Mouse (Mus musculus) spleen, adult 12 weeks (tissue): Measurements from ENCODE around the gene Ppm1m.
"Not testable (repeated sequence)": the region's sequence is repeated elsewhere in the genome, so short reads cannot be mapped to it uniquely, and the experiment has no call there.

Experiments used
- DNase-seq: peaks from one replicate; pipeline ENCODE4 v3.0.0; 2022; ENCODE audit warnings: low spot score

Ppm1m gene

DNA sequence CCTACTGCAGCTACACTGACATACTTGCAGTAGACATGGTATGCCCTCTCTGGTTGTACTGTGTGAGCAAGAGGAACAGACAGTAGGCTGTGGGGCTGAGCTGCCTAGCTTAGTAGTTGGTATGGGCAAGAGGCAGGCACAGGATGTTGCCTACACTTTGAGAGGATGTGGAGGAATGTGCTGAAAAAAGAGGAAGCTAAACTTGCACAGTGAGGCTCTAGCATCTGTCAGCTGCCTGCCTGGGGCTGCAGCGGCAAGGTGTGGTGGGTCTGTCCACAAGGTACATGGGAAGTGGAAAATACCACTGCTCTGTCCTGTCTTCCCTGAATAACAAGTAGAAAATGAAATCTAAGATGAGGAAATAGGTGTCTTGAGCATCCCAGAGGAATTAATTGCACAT, 6.5 kb downstream of the Ppm1m start:
- DNase-seq: no peak

DNA sequence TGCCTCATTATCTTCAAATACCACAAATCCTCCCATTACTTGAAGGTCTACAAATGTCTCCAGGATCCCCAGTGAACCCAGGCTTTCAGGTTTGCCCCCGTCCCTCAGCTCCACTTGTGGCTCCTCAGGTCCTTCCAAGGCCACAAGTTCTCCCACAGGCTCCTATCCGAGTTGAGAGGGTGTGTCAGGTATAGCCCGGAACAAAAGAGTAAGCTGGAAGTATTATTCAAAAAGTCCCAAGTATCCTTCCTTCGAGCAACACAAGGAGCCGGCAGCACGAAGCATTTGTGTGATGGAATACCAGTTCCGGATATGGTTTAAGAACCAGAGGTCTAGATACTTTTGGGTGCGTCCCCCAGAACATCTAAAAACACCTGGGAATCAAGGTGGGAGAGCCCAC, 7.5 kb downstream of the Ppm1m start:
- no peak for DNase-seq

DNA sequence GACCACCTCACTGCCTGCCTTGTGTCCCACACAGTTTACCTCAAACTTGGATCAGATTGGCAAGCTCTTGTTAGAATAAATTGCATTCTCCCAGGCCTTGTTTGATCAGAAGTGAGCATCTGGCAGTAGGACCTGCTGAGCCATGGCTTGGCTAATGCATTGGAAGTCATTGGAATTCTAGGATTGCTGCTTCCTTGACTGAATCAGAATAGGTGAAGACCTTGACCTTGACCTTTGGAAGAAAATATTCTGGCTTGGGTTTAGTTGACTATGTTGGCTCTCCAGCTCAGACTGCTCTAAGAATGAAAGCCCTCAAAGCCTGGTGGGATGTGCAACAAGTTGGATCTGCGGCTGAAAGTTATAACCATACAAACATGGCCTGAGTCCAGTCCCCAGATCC, 8.2 kb downstream of the Ppm1m start:
- no peak for DNase-seq

DNA sequence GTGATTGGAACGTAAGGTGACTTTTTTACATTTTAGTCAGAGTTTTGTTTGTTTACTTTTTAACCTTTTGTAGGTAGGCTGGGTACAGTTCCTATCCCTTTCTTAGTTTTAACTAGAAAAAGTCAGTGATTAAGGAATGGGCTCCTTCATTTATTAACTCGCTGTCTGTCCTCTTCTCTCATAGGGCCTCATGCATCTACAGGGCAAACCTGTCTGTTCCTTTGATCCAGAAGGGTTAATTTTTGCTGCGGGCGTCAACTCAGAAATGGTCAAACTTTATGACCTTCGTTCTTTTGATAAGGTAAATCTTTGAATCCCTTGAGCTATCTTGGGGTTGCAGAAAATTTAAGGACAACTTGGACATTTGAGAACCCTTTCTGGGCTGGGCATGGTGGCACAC, 15.6 kb downstream of the Ppm1m start:
- no peak for DNase-seq

DNA sequence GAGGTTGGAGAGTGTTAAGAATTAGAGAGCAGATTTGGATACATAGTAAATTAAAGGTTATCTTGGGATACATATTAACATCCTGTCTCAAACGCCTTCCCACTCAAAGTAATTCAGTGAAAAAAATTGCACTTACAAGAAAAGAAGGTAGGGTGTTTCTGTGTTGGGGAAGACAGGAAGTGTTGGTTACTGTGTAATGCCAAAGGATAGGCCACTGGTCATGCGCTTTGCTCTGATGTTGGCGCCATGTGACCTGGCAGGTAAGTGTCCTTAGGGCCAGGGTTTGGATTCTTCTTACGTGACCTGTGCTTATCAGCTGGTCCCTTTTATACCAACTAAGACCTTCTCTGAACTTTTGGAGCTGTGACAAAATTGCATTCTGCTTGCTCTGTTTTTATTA, 17.4 kb downstream of the Ppm1m start:
- DNase-seq: no peak

DNA sequence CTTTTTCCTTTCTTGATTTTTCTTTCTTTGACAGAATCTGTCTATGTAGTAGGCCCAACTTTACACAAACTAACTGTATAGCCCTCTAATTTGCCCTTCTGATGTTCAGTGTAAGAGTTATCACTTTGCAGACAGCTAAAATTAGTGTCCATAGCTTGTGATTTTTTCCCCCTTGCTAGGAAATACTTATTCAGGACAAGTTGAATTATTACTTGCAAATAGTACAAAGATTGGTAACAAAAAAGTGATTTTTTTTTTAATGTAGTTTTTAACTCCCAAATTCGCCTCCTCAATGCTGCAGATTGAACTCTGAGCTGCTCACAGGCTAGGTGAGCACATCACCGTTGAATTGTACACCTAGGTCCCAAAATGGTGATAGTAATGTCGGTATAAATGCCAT, 19.6 kb downstream of the Ppm1m start:
- DNase-seq: no peak

DNA sequence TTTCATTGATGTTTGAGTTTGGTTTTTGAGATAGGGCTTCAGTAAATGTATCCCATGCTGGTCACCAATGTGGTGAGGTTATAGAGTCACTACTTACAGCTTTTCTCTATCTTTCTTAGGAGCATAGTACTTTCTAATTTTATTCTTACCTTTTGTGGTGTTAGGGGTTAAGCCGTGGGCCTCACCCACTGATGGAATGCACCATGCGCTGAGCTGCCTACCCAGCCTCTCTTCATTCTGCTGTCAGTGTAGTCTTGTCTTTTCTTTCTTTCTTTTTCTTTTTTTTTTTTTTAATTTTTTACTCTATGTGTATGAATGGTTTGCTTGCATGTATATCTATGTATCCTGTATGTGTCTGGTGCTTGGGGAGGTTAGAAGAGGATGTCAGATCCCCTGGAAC, 20.1 kb downstream of the Ppm1m start:
- DNase-seq: no peak

DNA sequence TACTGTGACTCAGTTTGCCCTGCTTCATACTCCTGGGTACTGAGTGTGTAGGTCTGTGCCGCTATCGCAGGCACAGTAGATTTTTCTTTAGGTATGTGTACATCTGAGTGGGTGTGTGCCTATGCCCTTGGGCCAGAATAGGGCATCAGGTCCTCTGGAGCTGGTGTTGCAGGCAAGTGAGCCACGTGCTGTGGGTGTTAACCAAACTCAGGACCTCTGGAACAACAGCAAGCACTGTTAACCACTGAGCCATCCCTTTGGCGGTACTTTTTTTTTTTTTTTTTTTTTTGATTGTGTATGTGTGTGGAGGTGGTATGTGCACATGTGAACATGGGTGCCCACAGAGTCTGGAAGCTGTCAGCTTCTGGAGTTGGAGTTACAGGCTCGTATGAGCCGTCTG, 21.7 kb downstream of the Ppm1m start:
- no peak for DNase-seq

DNA sequence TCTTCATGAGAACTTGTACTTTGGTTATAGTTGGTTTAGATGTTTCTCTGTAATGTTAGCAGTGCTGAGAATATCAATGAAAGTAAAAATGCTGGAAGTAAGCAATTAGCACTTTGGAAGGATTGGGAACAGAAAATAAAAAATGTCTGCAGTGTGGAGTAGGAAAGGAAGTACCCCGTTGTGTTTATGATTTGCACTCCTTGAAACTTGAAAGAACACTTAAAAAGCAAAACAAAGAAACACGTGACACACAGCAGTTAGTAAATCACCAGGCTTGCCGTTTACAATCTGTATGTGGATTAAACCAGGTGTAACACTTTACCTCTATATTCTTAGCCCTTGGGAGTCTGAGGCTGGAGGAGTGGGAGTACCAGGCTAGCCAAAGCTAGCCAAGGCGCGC, 22.8 kb downstream of the Ppm1m start:
- no peak for DNase-seq

DNA sequence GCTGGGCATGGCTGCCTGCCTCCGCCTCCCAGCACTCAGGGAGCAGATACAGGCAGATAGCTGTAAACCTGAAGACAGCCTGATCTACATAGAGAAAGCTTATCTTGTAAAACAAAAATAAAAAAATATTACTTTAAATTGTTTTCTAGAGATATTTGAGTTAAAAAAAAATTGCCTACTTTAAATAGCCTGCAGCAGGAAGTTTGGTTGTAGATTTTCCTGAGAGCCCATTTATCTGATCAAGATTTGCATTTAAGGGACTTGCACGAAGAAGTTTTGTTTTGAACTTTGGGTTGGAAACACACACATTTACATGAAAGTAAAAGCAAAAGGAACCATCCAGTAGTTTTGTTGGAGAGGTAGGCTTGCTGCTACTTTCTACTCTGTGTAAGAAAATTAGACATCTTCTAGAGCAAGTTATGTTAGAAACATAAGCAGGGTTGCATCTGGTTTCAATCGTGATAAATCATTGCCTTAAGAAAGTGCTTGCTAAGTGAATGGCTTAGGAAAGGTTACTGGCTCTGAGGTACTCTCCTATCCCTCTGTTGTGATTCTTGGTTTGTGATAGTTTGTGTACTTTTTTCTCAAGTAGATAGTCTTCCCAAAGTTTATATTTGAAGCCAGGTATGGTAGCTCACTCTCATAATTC, 23.9 kb downstream of the Ppm1m start:
- no peak for DNase-seq

DNA sequence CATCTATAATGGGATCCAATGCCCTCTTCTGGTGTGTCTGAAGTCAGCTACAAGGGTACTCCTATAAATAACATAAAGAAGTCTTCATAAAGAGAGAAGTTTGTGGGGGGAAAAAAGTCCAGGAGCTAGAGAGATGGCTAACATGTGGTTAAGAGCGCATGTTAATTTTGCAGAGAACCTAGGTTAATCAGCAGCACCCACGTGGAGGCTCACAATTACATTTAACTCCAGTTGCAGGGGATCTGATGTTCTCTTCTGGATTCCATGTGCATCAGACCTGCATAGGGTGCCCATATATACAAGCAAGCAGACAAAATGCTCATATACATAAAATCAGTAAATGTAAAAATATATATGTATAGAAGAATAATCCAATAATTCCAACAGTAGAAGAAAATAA, 26.2 kb downstream of the Ppm1m start:
- no peak for DNase-seq

DNA sequence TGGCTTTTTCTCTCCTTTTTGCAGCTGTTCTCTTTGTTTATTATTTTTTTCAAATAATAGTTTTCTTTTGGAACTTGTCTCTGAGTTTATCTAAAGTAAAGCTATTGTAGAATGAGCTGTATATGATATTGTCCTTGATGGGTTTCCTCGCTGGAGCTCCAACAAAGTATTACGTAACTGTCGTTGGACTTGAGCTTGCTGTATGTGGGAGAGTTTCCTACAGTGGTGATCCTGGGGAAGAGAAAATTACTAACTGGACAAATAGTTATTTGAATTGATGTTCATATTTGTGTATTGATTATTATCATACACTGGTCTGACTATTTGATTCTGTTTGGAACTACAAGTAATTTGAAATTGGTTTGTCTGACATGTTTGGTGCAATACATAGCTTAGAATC, 27.0 kb downstream of the Ppm1m start:
- DNase-seq: no peak

DNA sequence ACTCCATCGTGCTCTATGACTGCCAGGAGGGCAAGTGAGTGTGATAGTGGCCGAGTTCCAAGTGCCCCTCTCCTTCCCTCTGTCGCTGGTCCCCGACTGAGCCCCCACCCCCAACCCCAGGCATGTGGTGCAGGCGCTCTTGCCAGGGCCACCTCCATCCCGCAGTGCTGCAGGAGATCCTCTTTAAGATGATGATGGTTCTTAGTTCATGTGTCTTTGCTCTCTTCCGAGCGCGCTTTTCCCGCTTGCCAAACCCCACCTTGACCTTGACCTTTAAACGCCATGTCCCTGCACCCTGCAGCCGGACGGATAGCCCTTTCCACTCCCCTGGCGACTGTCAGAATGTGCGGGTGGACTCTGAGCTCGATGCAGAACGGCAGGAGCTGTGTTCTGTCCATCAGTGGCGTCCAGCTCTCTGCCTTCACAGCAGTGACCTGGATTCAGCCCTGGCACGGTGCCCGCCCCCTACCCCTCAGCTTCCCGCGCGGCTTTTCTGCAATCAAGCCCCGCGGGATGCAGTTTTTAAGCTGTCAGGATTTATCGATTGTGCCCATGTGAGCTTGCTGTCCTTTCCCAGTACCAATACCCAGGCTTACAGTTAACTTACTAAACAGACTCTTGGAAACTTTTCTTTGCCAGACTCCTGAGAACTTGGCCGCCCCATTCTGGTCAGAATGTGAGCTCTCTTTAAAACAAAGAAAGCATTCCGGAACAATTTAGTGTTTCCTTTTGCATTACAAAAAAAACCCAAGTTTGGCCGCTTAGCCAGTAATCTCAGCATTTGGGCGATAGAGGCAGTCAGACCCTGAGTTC, 28.0 kb downstream of the Ppm1m start:
- peak; percentile 31 for DNase-seq

DNA sequence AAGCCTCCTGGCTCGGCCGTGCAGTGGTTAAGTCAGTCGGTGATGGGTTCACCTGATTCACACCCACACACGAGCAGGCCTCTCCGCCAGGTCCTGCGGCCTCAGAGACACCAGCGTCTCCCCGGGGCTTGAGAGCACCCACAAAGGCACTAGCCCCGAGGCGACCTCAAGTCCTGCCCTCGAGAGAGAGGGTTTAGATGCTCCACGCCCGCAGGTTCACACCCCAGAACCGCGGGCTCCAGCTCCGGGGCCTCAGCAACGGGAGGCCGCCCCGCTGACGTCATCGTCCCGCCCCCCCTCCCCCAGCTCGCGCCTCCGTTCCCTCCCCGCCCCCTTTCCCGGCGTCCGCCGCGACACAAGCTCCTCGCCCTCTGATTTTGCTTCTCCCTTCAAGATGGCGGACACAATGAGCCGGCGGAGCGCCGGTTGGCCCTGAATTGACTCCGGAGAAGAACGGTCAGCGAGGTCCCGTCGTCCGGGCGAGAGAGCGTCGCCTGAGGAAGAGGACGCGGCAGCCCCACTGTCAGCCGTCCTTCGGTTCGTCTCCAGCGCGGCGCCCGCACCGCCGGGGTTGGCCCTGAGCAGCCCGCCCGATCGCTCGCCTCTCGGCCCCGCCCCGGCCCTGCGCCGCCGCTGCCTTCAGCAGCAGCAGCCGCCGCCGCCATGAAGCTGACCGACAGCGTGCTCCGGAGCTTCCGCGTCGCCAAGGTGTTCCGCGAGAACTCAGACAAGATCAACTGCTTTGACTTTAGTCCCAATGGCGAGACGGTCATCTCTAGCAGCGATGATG, 28.8 kb downstream of the Ppm1m start, which contains the start of gene Wdr82:
Gene Wdr82, plus strand, starts transcription at position 373 of the 790 bp plus-strand sequence.
- peak; percentile 84 for DNase-seq

DNA sequence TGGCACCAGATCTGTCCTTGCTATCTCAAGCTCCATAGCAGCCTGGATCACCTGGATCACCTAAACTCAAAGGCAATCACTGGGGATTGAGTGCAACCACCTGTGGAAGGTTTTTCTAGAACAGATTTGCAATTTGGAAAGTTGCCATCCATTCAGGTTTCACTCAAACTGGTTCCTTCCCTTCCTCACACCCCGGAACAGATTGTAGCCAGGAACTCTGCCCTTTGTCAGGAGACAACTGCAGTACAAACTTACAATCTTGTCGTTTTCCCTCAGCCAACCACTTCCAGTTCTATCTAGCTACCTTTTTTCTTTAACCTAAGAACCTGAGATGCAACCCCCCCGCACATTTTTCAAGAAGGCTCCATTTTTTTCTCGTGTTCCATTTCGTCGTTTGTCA, 29.6 kb downstream of the Ppm1m start:
- no peak for DNase-seq

DNA sequence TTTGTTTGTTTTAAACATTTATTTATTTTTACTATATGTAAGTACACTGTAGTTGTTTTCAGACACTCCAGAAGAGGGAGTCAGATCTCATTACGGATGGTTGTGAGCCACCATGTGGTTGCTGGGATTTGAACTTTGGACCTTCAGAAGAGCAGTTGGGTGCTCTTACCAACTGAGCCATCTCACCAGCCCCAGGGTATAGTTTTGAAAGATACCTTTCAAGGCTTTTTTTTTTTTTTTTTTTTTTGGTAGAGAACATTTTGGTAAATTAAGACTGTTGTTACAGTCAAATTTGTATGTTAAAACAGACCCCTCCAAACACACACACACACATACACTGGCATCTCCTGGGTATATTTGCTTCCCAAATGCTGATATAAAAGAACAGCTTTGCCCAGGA, 30.5 kb downstream of the Ppm1m start:
- not testable (repeated sequence) for DNase-seq

DNA sequence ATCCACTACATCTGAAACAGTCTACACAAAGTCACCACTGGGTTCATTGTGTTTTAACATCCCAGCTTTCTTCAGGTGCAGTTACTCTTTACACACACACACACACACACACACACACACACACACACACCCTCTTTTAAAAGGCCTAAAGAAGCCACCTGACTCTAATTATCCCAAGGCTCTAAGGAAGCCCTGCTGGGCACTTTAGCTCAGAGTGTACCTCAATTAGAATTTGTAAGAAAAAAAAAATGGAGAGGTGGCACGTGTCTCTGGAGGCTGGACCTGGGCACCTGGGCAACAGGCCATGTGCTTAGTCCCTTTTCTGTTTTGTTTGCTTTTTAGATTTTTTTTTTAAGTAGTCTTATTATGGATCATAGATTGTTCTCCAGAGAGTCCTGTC, 31.8 kb downstream of the Ppm1m start:
- DNase-seq: no peak

DNA sequence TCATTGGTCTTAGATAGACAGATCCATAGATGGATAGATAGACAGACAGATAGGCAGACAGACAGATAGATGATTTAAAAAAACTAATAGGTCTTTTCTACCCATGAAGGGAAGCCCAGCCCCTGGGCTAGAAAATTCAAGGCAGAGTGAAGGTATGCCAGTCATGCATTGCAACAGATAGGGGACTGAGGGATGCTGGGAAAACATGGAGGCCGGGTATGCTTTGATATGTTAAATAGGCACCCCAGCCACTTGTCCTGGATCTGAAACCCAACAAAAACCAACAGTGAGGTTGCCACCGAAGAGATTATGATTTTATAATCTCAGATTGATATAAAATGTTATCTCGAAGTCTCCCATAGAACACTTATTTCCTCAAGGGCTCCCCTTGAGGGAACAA, 32.3 kb downstream of the Ppm1m start:
- no peak for DNase-seq

DNA sequence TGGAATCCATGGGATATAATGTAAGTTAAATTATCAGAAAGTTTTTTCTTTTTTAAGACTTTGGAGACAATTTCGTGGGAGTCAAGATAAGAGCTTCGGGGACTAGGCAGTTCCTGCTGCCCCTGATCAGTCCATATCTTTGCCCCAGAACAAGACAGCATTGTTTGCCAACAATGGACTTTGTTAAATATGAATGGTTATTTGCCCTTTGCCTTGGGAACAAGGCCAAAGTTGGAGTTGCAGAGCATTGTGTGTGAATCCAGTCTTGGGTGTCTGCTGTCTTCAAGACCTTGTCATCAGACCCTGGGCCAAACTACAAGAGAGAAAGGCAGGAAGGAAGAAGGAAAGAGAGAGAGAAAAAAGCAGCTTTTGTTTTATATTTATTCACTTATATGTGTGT, 32.8 kb downstream of the Ppm1m start:
- no peak for DNase-seq

DNA sequence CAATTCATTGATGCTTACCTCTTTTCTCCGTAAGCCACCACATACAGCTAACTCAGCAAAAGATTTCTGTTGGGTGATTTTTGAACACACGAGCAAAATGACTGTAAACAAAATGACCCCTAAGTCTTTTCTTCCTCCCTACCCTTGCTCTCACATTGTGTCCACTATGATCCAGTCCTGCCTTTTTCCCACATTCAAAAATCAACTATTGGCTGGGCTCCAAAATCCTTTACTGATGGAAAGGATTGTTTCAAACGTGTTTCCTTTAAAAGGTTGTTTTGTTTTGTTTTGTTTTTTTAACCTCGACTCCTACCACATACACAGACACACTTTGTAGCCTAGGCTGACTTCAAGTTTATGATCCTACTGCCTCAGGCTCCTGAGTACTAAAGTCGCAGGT, 39.1 kb downstream of the Ppm1m start:
- no peak for DNase-seq

DNA sequence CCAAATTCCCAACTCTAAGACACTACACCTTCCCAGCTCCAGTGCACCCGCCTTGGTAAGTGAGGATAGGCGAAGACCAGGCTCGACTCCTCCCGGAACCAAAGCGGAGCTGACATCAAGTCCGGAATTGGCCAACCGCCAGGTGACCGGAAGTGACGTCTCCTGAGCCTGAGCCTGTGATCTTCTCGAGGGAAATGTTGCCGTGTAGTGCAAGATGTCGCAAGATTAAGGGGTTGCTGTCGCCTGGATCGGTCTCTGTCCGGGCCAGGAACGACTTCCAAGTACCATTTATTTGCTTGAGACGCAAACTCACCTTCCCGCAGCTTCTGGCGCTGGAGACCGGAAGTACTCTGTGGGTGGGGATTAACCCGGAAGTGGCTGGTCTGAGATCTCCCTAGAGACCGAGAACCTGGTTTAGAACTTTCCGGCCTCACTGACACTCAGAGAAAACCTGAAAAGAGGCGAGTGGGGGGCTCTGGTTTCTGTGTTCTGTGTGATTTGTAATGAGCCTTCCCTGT, 39.7 kb downstream of the Ppm1m start:
- peak; percentile 76 for DNase-seq

DNA sequence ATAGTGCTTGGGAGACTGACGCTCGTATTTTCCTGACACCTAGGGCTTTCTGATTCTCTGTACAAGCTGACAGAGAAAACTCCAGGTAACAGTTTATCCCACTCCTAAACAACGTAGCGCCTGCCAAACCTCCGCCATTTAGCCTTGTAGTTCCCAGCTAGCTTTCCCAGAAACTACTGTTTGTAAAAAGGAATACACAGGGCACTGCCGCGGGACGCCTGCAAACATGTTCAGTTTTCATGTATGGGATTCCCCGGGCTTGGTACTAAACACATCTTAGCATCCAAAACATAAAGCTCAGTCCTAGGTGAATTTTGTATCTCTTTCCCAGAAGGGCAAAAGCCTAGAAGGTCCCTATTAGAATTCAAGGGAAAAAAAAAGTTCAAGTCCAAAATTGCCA, 40.3 kb downstream of the Ppm1m start:
- DNase-seq: no peak

DNA sequence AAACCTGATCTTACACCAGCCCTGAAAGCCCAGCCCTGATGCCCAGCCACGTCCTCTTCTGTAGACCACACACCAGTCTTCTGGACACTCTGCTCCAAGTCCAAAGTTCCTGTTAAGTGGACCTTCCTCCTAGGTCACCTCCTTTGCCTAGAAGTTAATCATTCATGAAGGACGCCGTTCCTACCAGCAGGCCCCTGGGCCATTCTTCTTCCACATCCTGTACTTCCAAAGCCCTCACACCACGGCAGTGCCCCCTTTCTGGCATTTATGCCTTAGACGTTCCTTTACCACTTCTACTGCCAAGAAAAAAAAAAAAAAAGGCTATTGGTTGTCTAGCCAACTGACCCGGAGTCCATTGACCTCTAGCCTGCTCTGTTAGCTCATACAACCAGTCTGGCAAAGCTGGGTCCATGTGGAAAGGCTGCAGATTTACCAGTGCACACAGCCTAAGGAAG, 41.5 kb downstream of the Ppm1m start, which contains the start of gene Glyctk:
Gene Glyctk, minus strand, starts transcription at position 102 of the 455 bp plus-strand sequence.
- DNase-seq: no peak
